Mouse (Mus musculus) ovary, postnatal 36 days (tissue): ENCODE data around the gene Zfp366.

Experiments used
- DNase-seq: peaks from one replicate; pipeline ENCODE4 v3.0.0; 2022; ENCODE audit warnings: low spot score, mixed read lengths

The Zfp366 gene

DNA sequence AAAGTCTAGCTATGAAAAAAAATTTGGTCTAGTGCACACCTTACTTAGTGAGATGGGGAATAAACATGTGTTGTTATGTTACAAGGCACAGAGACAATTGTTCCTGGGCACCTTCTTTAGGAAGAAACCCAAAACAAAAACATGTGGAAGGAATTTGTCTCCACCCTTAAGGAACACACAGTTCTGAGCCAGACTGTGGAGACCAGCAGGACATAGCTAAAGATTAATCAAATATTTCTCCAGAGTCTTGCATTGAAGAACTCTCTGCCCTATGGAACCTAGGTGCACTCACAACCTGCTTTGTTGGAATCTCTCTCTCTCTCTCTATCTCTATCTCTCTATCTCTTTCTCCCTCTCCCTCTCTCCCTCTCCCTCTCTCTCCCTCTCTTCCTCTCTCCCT lies 69.6 kb downstream of the Zfp366 start:
- no peak for DNase-seq

DNA sequence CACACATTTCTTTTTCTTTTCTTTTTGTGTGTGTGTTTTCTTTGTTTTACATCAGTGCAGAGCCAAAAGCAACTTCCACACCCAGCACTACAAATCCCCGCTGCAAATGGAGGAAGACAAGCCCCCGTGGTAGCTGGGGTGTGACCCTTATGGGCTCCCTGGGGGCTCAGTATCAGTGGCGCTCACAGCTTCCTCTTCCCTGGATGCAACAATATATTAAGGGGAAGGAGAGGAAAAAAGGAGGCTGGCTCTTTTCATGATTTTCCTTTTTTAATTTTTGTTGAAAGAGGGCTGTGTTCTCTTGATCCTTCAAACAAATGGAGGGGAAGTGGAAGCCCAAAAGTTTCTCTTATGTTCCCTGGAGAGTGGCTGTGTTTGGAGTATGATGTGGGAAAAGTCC lies 70.2 kb downstream of the Zfp366 start:
- DNase-seq: no peak

DNA sequence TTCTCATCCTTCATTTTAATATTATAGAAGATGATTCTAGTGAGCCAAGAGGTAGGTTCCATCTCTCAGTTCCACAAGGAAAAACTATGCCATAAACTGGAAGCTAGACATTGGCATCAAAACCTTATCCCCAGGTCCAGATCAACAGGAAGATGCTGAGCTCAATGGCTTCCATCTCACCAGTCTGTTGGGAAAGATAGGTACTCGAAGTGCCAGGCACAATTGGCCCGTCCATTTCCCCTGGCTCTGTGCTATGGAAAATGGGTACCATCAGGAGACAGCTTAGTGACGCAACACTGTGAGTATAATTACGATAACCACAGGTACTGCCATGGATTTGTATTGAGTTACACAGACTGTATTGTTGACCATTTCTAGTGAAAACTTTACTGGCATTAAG lies 72.3 kb downstream of the Zfp366 start:
- no peak for DNase-seq

GRCm38 (mm10) chr13:99258677-99259076 lies 74.1 kb downstream of the Zfp366 start:
- no peak for DNase-seq

GRCm38 (mm10) chr13:99259502-99260174 lies 75.0 kb downstream of the Zfp366 start:
- no peak for DNase-seq

DNA sequence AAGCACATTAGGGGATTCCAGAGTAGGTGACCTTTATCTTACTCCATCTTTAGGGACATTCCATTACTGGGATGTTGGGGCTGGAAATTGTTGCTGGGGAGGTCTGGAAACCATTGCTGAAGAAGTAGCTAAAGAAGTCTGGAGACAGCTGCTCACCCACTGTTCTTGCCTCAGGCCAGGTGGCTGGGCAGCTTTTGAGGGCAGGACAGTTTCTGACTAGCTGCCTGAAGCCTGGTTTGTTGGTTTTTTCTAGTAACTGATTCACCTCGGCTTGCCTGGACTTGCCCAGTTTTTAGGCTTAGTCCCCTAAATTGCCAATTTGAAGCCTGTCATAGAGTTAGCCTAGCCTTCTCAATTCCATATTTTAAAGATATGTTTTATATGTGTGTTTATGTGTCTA lies 77.8 kb downstream of the Zfp366 start:
- no peak for DNase-seq

DNA sequence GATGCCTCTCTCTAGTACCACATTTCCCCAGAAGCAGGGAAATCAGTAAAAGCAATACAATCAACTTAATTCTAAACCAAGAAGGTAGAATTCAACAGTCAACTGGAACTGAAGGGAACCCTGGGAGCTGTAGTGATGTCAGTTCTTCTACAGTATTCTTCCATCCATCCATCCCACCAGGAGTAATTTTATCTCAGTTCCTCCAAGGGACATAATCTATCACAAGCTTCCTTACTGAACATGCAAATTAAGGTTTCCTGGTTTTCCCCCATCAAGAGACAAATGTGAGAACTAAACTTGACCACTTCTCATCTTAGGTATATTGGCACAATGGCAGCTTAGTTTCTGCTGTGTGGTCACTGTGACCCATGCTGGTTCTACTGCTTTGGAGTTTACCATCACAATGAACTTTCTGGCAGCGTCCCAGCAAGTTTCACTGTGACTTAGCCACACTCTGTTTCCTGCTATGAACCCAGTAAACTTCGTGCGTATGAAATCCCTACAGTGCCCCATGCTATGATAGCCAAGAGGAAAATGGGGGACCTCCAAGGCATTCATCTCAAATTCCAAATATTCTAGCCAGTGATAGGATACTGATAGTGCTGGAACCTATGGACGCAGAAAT lies 78.6 kb downstream of the Zfp366 start:
- DNase-seq: no peak

- no peak for DNase-seq
Measured at GRCm38 (mm10) chr13:99264483-99264882, 79.9 kb downstream of the Zfp366 start.

- no peak for DNase-seq
Measured at GRCm38 (mm10) chr13:99272046-99272445, 87.4 kb downstream of the Zfp366 start.

DNA sequence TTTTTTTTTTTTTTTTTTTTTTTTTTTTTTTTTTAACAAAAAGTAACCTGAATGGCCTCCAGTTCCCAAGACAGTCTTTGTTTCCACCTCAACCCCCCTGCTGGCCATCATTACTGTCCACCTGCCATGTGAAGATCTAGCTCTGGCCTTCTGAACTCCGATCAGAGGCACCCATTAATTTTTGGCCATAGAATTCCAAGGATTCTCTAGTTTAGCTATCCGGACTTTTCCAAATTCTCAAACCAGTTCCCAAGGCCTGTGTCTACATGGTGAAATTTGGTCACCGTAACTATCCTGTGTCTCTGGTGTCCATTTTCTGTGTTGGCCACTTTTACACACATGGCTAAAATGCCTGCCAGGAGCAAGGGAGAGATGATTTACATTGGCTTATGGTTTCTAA lies 92.9 kb downstream of the Zfp366 start:
- DNase-seq: no peak

- no peak for DNase-seq
Measured at GRCm38 (mm10) chr13:99278511-99278910, 93.9 kb downstream of the Zfp366 start.

GRCm38 (mm10) chr13:99279351-99279750 lies 94.7 kb downstream of the Zfp366 start:
- peak; percentile 65 for DNase-seq

DNA sequence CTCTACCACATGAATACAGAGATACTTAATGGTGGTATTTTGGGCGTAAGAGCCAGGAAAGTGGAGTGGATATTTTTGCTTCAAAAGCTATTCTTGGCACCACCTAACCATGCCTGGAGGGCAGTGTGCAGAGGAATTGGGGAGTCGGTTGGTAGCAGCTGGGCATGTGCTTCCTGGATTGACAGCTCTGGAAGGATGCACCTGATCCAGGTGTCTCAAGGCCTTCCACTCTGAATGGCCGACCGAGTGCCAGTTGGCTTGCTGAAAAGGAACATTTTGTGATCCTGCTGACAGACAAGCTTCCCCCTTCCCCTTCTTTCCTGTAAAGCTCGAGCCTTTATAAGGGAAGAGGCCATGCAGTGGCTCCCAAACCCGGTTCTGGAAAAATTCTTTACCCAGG lies 98.3 kb downstream of the Zfp366 start:
- no peak for DNase-seq

GRCm38 (mm10) chr13:99283916-99284315 lies 99.3 kb downstream of the Zfp366 start:
- DNase-seq: no peak

GRCm38 (mm10) chr13:99284400-99285160 lies 100.0 kb downstream of the Zfp366 start:
- no peak for DNase-seq

GRCm38 (mm10) chr13:99285241-99285640 lies 100.6 kb downstream of the Zfp366 start:
- no peak for DNase-seq

DNA sequence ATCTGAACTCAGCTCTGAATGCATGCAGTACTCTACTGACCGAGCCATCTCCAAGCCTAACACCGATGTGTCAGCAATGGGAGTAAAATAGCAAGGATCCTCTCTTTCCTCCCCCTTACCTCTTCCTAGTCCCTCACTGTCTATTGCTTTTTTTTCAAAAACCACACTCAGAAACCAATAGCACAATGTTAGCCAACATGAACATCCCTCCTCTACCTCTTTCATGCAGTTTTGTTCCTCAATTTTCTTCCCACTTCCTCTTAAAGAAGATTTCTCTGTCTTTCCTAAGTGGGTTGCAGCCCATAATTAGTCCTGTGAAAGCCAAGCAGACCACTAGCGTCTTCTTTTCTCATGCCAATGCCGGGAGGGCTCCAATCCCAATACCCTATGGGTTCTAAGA lies 102.6 kb downstream of the Zfp366 start:
- no peak for DNase-seq

DNA sequence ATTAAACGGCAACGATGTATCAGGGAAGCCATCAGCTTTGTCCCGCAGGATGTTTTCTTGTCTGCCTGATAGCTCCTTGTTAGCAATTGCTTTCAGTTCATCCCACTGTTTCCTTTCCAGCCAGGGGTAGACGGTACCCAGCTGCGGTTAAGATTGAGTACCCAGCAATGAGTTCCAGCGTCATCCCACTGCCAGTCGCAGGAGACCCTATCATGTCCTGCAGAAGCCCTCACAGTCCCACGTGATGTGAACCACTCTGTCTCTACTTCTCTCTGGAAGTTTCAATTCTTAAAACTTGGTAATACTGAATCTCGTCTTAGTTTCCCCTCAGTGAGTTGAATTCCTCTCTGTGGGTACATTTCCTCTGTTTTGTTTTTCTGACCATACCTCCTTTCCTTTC lies 103.2 kb downstream of the Zfp366 start:
- no peak for DNase-seq

GRCm38 (mm10) chr13:99290766-99291165 lies 106.1 kb downstream of the Zfp366 start:
- no peak for DNase-seq

GRCm38 (mm10) chr13:99294176-99294575 lies 109.6 kb downstream of the Zfp366 start:
- DNase-seq: no peak

GRCm38 (mm10) chr13:99299921-99300320 lies 115.3 kb downstream of the Zfp366 start:
- DNase-seq: no peak
